Mouse (Mus musculus) liver, postnatal 0 days (tissue): Measurements from ENCODE around the gene Osbpl9. TPM values are rescaled to one million over a fixed set of nuclear protein-coding genes. Genes with fewer than 3 reads are reported as not detected.
A peak's percentile ranks its signal among the peaks of the same experiment; 100 is the strongest.

Experiments
- ATAC-seq: fragments of 200-750 bp; cut with Nextera tagmentation; 2 replicates; pipeline ENCODE4 v1.8.0; 2017; ENCODE audit warnings: mild to moderate bottlenecking, moderate library complexity
- DNase-seq: peaks from one replicate; pipeline ENCODE4 v3.0.0-alpha.2; 2016
- H3K27ac ChIP-seq: fragments of 300-500 bp; sonication (generic); 2 replicates; pipeline ENCODE4 v1.5.1; 2014; ENCODE audit warnings: antibody characterized with exemption, moderate library complexity, mild to moderate bottlenecking, low read depth
- H3K27me3 ChIP-seq: fragments of 300-500 bp; sonication (generic); 2 replicates; pipeline ENCODE4 v1.6.1; 2014; ENCODE audit warnings: low read length, control low read depth, mixed read lengths; ENCODE audit not compliant: insufficient read depth
- H3K36me3 ChIP-seq: fragments of 300-500 bp; sonication (generic); replicated peaks from 2 replicates; pipeline ENCODE4 v1.6.1; 2014; ENCODE audit warnings: mild to moderate bottlenecking, control low read depth, low read length, moderate library complexity, mixed read lengths; ENCODE audit not compliant: insufficient read depth
- H3K4me1 ChIP-seq: fragments of 300-500 bp; sonication (generic); 2 replicates; pipeline ENCODE4 v1.6.1; 2014; ENCODE audit warnings: antibody characterized with exemption, mild to moderate bottlenecking, control low read depth; ENCODE audit not compliant: insufficient read depth
- H3K4me2 ChIP-seq: fragments of 300-500 bp; sonication (generic); 2 replicates; pipeline ENCODE4 v1.6.1; 2014; ENCODE audit warnings: low read depth, mild to moderate bottlenecking, low read length, moderate library complexity, mixed read lengths
- H3K4me3 ChIP-seq: fragments of 300-500 bp; sonication (generic); 2 replicates; pipeline ENCODE4 v1.5.1; 2014; ENCODE audit warnings: low read depth, low read length
- H3K9ac ChIP-seq: fragments of 300-500 bp; sonication (generic); replicated peaks from 2 replicates; pipeline ENCODE4 v1.6.1; 2014; ENCODE audit warnings: mild to moderate bottlenecking, moderate library complexity
- H3K9me3 ChIP-seq: fragments of 300-500 bp; sonication (generic); 2 replicates; pipeline ENCODE4 v1.6.1; 2016; ENCODE audit warnings: mild to moderate bottlenecking, control low read depth, low read length, mixed read lengths
- CTCF ChIP-seq: sonication (generic); IDR thresholded peaks from 2 replicates; pipeline ENCODE4 v1.5.1; 2016; ENCODE audit warnings: antibody characterized with exemption, low read depth
- EP300 ChIP-seq: IDR thresholded peaks from 2 replicates; pipeline ENCODE4 v1.6.1; 2016; ENCODE audit warnings: antibody characterized with exemption, low read depth, mild to moderate bottlenecking
- WGBS: fragments of 180-500 bp; shearing (Covaris S2); extraction: QIAGEN DNeasy Blood & Tissue Kit; methylation state at CpG from one replicate; pipeline ENCODE4 v1.1.7; 2014; ENCODE audit not compliant: insufficient replicate concordance; 5-methylcytosine and 5-hydroxymethylcytosine counted together
- polyA plus RNA-seq: library from polyadenylated mRNA; unstranded; fragments of >200 nt; fragmentation: Nextera tagmentation; extraction: Ambion mirVana; gene quantifications from 2 replicates; pipeline ENCODE4 v1.2.1, GENCODE M21; 2015

Osbpl9 gene
- polyA plus RNA-seq, 1 experiment from 2014 or later, result 28.2 TPM

DNA sequence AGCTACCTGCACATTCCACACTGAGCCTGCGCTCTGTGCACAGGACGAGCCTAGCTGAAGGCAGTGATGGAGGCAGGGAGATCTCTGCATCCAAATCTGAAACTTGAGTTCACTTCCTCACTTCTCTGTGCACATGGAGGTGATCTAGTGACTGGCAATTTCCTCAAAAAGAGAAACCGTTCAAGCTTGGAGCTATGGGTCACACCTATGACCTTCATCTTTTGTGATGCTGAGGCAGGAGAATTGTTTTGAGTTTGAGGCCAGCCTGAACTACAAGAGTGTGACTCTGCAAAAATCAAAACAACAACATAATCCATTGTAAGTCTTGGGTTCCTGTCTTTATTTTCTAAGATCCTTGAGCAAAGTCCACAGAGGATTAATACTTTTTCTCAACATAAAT lies 128.8 kb downstream of the Osbpl9 start:
- H3K36me3 ChIP-seq, result peaks cover 48% of the 10 kb centered on the region
- H3K4me3 ChIP-seq, result no peak overlapping the region
- no peak overlapping the region for H3K4me2 ChIP-seq
- 76% methylated on average over 3 of the region's 3 CpGs for WGBS
- H3K27me3 ChIP-seq, result no peaks in the 10 kb centered on the region
- DNase-seq, result no peak
- H3K4me1 ChIP-seq, result no peaks in the 10 kb centered on the region
- ATAC-seq, result no peak
- TF ChIP-seq CTCF, result no peak
- no peak for TF ChIP-seq EP300
- H3K9ac ChIP-seq, result no peak overlapping the region
- no peaks in the 10 kb centered on the region for H3K9me3 ChIP-seq
- H3K27ac ChIP-seq, result no peak overlapping the region

DNA sequence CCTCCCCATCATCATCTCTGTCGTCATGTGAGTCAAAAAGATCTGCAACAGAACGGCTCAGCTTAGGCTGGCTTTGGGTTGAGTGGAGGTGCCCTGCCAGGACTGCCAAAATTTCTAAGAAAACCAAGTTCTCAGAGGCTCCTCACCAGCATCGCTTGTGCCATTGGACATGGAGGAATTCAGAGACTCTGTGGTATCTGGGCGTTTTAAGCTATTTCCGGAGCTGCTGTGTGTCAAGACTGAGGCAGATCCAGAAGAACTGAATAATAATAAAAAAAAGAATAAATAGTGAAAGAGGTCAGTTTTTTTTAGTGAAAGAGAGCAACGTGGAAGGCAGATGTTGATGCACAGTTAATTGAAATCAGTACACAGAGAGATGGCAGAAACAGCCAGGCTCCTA lies 129.2 kb downstream of the Osbpl9 start:
- 77% methylated on average over 6 of the region's 6 CpGs for WGBS
- DNase-seq, result no peak

DNA sequence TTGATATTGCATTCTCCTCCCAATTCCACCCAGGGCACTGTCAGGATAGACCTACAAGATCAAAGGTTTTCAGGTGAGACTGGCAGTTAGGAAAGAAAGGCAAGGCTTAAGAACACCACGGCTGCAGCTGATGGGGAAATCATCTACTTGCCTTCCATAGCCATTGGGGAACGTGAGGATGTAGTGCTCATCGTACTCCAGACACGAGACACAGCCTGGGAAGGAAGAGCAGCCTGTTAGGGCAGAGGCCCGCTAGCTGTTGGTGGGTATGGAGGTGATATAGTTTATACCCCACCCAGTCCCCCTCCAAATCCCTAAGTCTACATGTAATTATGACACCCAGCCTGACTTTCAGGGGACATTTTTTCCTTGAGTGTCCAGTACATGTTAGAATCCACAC lies 136.4 kb downstream of the Osbpl9 start:
- WGBS, result 87% methylated on average over 5 of the region's 5 CpGs
- Histone ChIP-seq H3K4me3 (no peak overlapping the region), H3K4me1 (no peaks in the 10 kb centered on the region), H3K4me2 (no peak overlapping the region), H3K36me3 (peaks cover 91% of the 10 kb centered on the region), H3K9me3 (no peaks in the 10 kb centered on the region), H3K27ac (no peak overlapping the region), H3K9ac (no peak overlapping the region), H3K27me3 (no peaks in the 10 kb centered on the region)
- ATAC-seq (no peak), DNase-seq (peak; percentile 10)
- no peak for TF ChIP-seq EP300
- TF ChIP-seq CTCF, result no peak

More for the DNA sequence above, 129.2 kb downstream of the Osbpl9 start:
- no peak for TF ChIP-seq CTCF
- Histone ChIP-seq H3K4me3 (no peak overlapping the region), H3K36me3 (peaks cover 52% of the 10 kb centered on the region), H3K9ac (no peak overlapping the region), H3K27ac (no peak overlapping the region), H3K4me2 (no peak overlapping the region), H3K27me3 (no peaks in the 10 kb centered on the region), H3K9me3 (no peaks in the 10 kb centered on the region), H3K4me1 (no peaks in the 10 kb centered on the region)
- no peak for ATAC-seq

DNA sequence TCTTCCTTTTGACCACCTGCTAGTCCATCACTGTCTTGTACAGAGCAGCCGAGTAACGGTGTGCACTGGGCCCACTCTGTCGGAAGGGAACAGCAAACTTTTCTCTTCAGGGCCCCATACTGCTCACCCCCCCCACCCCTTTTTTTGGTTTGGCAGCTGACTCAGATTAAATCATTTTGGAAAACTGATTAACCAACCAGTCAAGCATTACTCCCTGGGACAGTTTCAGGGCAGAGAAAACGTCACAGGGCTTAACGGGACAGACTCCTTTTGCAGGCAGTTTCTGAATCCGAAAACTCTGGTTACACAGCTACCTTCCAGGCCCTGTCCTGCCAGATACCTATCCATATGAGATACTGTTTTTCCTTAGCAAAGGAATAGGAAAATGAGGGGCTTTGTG lies 137.1 kb downstream of the Osbpl9 start:
- ATAC-seq (no peak), DNase-seq (peak; percentile 7)
- no peaks in the 10 kb centered on the region for H3K4me1 ChIP-seq
- no peak overlapping the region for H3K9ac ChIP-seq
- no peak overlapping the region for H3K4me3 ChIP-seq
- H3K4me2 ChIP-seq, result no peak overlapping the region
- no peak overlapping the region for H3K27ac ChIP-seq
- peaks cover 92% of the 10 kb centered on the region for H3K36me3 ChIP-seq
- no peak for TF ChIP-seq CTCF
- TF ChIP-seq EP300, result no peak
- WGBS, result 91% methylated on average over 6 of the region's 6 CpGs
- no peaks in the 10 kb centered on the region for H3K9me3 ChIP-seq
- no peaks in the 10 kb centered on the region for H3K27me3 ChIP-seq

DNA sequence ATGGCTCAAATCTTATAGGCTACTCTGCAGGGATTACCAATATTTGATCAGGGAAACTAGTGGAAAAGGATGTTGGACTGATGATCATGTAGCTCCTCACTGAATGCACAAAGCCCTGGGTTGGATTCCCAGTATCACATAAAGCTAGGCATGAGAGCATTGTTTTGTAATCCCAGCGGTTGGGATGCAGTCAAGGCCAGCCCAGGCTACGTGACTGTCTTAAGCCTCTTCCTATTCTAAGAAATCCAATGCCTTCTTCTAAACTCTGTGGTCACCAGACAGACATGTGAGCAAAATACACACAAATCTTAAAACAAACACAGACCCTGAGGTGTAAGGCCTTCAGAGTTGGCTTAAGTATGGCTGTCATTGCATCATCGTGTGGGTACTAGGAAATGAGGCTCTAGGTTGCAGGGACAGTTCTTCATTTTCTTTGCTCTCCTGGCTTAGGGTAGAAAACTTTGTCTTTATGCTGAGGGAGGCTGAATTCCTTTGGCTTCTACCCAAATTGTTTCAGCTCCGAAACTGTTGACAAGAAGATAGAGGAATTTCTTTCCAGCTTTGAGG lies 142.7 kb downstream of the Osbpl9 start:
- ATAC-seq, result no peak
- 80% methylated on average over 4 of the region's 4 CpGs for WGBS
- no peak overlapping the region for H3K27ac ChIP-seq

DNA sequence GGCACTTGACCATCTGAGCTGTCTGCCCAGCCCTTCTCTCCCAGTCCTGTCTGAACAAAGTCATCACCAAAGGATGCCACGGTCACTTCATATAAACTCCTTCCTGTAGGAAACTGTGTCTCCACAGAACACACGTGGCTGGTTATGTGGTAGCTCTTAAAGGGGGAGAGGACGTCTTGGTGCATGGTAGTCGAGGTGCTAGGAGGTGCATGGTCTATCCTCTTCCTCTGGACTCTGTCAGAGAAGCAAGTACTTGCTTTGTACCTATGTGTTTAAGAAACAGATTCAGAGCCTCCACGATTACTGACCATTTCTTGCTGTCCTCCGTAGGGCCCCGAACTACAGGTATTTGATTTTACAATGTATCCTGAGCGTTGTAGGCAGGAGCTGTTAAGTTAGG lies 144.4 kb downstream of the Osbpl9 start:
- TF ChIP-seq CTCF, result no peak
- no peak for TF ChIP-seq EP300
- no peak overlapping the region for H3K4me2 ChIP-seq
- H3K27ac ChIP-seq, result no peak overlapping the region
- no peaks in the 10 kb centered on the region for H3K27me3 ChIP-seq
- peaks cover 86% of the 10 kb centered on the region for H3K36me3 ChIP-seq
- H3K4me3 ChIP-seq, result no peak overlapping the region
- WGBS, result 88% methylated on average over 8 of the region's 8 CpGs
- ATAC-seq (no peak), DNase-seq (no peak)
- no peak overlapping the region for H3K9ac ChIP-seq
- no peaks in the 10 kb centered on the region for H3K9me3 ChIP-seq
- 0 out of 2 replicates have a peak, but pooled peaks cover 1% of the 10 kb centered on the region for H3K4me1 ChIP-seq

More for the DNA sequence above, 142.7 kb downstream of the Osbpl9 start:
- no peaks in the 10 kb centered on the region for H3K9me3 ChIP-seq
- H3K4me1 ChIP-seq, result no peaks in the 10 kb centered on the region
- H3K27me3 ChIP-seq, result no peaks in the 10 kb centered on the region
- no peak overlapping the region for H3K4me2 ChIP-seq
- DNase-seq, result no peak
- H3K36me3 ChIP-seq, result peaks cover 88% of the 10 kb centered on the region
- TF ChIP-seq EP300 (no peak), CTCF (no peak)
- no peak overlapping the region for H3K9ac ChIP-seq
- no peak overlapping the region for H3K4me3 ChIP-seq

DNA sequence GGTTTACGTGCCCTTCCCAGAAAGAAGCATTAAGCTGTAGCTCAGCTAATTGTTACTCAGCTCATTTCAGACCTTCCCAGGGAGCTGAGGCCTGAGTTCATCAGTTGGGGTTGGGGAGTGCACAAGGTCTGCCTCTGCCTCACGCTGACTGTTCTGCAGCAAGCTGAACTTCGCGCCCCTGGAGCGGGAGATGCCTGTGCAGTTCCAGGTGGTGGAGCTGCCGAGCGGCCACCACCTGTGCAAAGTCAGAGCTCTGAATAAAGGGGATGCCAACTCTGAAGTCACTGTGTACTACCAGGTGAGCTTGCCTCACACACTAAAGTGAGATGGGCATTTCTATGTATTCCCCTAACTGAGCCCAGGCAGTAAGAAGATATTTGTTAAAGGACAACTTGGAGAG lies 145.7 kb downstream of the Osbpl9 start:
- Histone ChIP-seq H3K9ac (no peak overlapping the region), H3K27ac (no peak overlapping the region), H3K4me1 (0 out of 2 replicates have a peak, but pooled peaks cover 6% of the 10 kb centered on the region), H3K4me3 (no peak overlapping the region), H3K4me2 (no peak overlapping the region), H3K27me3 (no peaks in the 10 kb centered on the region), H3K9me3 (no peaks in the 10 kb centered on the region), H3K36me3 (peaks cover 83% of the 10 kb centered on the region)
- 79% methylated on average over 7 of the region's 7 CpGs for WGBS
- TF ChIP-seq CTCF, result no peak
- no peak for TF ChIP-seq EP300
- ATAC-seq (no peak), DNase-seq (no peak)
